Mouse (Mus musculus): ENCODE measurements at regions not wholly inside any gene's neighbourhood (a gene's known extent, or its start where the extent isn't known, plus 50 kb on each side); places are given as distances from the start of the nearest gene placed in this dataset.
A peak's percentile ranks its signal among the peaks of the same experiment; 100 is the strongest.

DNA sequence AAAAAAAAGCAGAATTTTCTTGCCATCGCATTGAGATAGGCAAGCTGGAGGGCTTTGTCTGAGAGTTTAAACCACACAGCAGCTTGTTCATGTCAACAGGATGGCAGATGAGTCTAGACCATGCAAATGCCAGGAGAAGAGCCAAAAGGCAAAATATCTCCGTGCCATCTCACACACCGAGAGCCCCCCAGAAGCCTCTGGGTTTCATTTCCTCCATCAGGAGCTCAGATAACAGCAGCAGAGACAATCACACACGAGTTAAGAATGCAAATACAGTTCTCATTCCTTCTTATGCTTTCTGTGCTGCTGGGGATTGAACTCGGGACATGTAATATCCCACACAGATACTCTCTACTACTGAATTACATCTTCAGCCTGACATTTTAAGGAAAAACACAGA lies 255.3 kb downstream of the En1 start:
- Histone ChIP-seq H3K27ac (ENCODE audit: insufficient read depth, low read length) (no peak overlapping the region), H3K4me1 (ENCODE audit: control insufficient read depth, insufficient read depth, low read length) (no peaks in the 10 kb centered on the region), H3K4me3 (replicated peaks; ENCODE audit: insufficient read depth, low read depth, low read length) (no peak overlapping the region), H3K27me3 (ENCODE audit: control insufficient read depth, insufficient read depth, low read length) (no peaks in the 10 kb centered on the region; the same call in 1 of the 2 replicates)
- WGBS: 36% methylated on average over 5 of the region's 5 CpGs
- no peak for TF ChIP-seq POLR2A (IDR thresholded peaks at IDR 0.05; ENCODE audit: borderline replicate concordance, insufficient read depth, low read length)
- no peak for TF ChIP-seq CTCF (IDR thresholded peaks at IDR 0.05; ENCODE audit: borderline replicate concordance, insufficient read depth, low read depth, low read length)
- no peak for DNase-seq

DNA sequence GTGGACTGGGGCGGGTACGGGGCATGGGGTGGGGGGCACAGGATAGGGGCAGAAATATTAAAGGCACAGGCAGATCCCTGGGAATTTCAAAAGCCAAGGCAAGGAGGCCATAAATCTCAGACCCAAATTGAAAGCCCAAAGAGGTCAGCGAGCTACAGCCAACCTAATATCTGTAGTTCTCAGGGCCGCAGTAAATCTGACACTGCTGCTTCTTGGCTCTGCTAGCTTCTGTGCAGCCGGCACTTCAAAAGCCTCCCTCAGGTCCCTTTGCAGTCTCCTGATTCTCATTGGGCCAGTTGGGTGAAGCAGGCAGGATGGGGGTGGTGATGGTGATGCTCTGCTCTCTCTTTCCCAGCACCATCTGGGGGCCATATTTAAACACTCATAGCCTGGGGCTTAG lies 257.3 kb downstream of the En1 start:
- WGBS: 71% methylated on average over 5 of the region's 5 CpGs
- no peak for TF ChIP-seq CTCF (IDR thresholded peaks at IDR 0.05; ENCODE audit: borderline replicate concordance, insufficient read depth, low read depth, low read length)
- H3K27me3 ChIP-seq (ENCODE audit: control insufficient read depth, insufficient read depth, low read length): no peaks in the 10 kb centered on the region; the same call in 1 of the 2 replicates
- no peak for DNase-seq
- no peaks in the 10 kb centered on the region for H3K4me1 ChIP-seq (ENCODE audit: control insufficient read depth, insufficient read depth, low read length)
- no peak overlapping the region for H3K4me3 ChIP-seq (replicated peaks; ENCODE audit: insufficient read depth, low read depth, low read length)
- no peak overlapping the region for H3K27ac ChIP-seq (ENCODE audit: insufficient read depth, low read length)

DNA sequence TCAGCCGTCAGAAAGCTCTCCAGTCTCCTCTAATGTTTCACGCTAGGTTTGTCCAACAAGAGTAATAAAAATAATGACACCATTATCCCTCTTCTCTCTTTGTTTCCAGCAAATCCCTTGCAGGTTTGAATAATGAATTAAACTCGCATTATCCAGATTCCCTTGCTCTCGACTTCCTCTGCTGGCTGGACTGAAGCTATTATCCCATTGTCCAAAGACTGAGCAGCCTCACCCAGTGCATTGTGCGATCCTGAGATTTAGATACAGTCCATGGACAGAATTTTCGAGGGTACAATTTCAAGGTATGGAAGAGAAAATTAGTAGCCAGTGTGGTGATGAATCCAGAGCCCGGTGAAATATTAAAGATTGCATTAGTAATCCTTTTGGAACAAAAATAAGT lies 270.3 kb downstream of the En1 start:
- TF ChIP-seq CTCF (IDR thresholded peaks at IDR 0.05; ENCODE audit: borderline replicate concordance, insufficient read depth, low read depth, low read length): no peak
- TF ChIP-seq POLR2A (IDR thresholded peaks at IDR 0.05; ENCODE audit: borderline replicate concordance, insufficient read depth, low read length): no peak
- no peaks in the 10 kb centered on the region for H3K4me1 ChIP-seq (ENCODE audit: control insufficient read depth, insufficient read depth, low read length)

DNA sequence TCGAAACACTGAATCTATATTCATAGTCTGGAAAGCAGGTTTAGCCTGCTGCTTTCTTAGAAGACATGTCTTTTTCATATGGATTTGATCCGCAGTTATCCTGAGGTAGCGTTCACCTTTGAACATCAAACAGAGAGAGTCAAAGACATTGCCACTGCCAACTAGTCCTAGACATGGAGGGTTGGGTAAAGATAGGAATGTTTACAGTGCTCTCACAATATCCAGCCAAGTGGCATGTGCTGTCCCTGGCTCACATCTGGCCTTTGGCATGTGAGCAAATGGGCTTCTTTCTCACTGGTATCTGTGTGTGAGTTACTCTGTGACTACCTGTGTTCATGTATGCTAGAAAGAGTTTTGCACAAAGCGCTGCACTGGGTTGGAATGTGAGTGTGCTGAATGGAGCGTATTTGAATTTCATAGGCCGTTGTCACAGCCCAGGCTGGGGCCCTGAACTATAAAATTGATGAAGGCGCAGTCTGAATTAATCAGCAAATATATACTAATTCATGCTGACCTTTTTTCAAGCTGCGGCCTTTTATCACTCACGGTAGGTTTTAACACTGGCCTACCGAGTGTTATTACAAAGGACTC lies 280.8 kb downstream of the En1 start:
- Histone ChIP-seq H3K4me3 (replicated peaks; ENCODE audit: insufficient read depth, low read depth, low read length) (no peak overlapping the region), H3K27ac (ENCODE audit: insufficient read depth, low read length) (no peak overlapping the region), H3K4me1 (ENCODE audit: control insufficient read depth, insufficient read depth, low read length) (no peaks in the 10 kb centered on the region), H3K27me3 (ENCODE audit: control insufficient read depth, insufficient read depth, low read length) (no peaks in the 10 kb centered on the region)
- 78% methylated on average over 10 of the region's 10 CpGs for WGBS
- TF ChIP-seq CTCF (IDR thresholded peaks at IDR 0.05; ENCODE audit: borderline replicate concordance, insufficient read depth, low read depth, low read length): no peak
- no peak for TF ChIP-seq POLR2A (IDR thresholded peaks at IDR 0.05; ENCODE audit: borderline replicate concordance, insufficient read depth, low read length)
- DNase-seq: no peak

More for the DNA sequence above, 270.3 kb downstream of the En1 start:
- WGBS: 48% methylated on average over 7 of the region's 7 CpGs
- no peak for DNase-seq
- Histone ChIP-seq H3K4me3 (replicated peaks; ENCODE audit: insufficient read depth, low read depth, low read length) (no peak overlapping the region), H3K27me3 (ENCODE audit: control insufficient read depth, insufficient read depth, low read length) (no peaks in the 10 kb centered on the region), H3K27ac (ENCODE audit: insufficient read depth, low read length) (no peak overlapping the region)

DNA sequence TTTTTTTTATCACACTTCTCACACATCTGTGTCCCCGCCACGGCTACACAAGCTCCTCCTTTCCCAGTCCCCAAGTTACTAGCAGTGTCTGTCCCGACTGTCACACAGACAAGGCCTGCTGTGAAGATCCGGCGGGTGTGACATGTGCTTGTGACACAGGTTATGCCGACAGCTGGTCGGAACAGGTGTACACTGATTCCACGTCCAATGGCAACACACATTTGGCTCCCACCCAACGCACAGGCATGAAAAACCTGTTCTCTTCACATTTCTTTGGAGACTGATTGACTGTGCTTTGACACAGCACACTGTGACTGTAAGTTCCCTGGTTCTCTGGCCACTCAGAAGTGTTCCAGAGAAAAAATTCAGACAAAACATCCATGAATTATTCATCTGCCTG lies 281.4 kb downstream of the En1 start:
- H3K4me1 ChIP-seq (ENCODE audit: control insufficient read depth, insufficient read depth, low read length): no peaks in the 10 kb centered on the region
- H3K27me3 ChIP-seq (ENCODE audit: control insufficient read depth, insufficient read depth, low read length): no peaks in the 10 kb centered on the region
- H3K4me3 ChIP-seq (replicated peaks; ENCODE audit: insufficient read depth, low read depth, low read length): no peak overlapping the region
- WGBS: 15% methylated on average over 9 of the region's 9 CpGs
- peak; percentile 17 to 24 for DNase-seq
- H3K27ac ChIP-seq (ENCODE audit: insufficient read depth, low read length): no peak overlapping the region
- no peak for TF ChIP-seq CTCF (IDR thresholded peaks at IDR 0.05; ENCODE audit: borderline replicate concordance, insufficient read depth, low read depth, low read length)
- TF ChIP-seq POLR2A (IDR thresholded peaks at IDR 0.05; ENCODE audit: borderline replicate concordance, insufficient read depth, low read length): no peak

DNA sequence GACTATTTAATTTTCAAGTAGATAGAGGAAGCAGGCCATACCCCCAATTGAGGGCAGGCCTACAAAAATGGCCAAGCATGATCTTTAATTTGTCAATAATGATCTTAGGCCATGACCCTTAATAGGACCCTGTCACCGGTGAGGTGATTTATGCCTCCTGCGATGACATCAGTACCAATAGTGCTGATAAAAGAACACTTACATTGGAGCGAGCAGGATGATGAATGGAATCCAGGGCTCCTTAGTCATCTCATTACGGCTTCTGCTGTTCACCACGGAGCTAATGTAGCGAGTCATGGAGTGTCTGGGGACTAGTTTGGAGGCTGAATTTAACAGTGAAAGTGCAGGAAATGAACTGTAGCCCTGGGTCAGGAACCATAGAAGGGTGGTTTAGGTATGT lies 308.6 kb downstream of the En1 start:
- Histone ChIP-seq H3K27me3 (ENCODE audit: control insufficient read depth, insufficient read depth, low read length) (no peaks in the 10 kb centered on the region; the same call in 1 of the 2 replicates), H3K27ac (ENCODE audit: insufficient read depth, low read length) (no peak overlapping the region), H3K4me1 (ENCODE audit: control insufficient read depth, insufficient read depth, low read length) (no peaks in the 10 kb centered on the region), H3K4me3 (replicated peaks; ENCODE audit: insufficient read depth, low read depth, low read length) (no peak overlapping the region)
- DNase-seq: no peak
- TF ChIP-seq CTCF (IDR thresholded peaks at IDR 0.05; ENCODE audit: borderline replicate concordance, insufficient read depth, low read depth, low read length) (no peak), POLR2A (IDR thresholded peaks at IDR 0.05; ENCODE audit: borderline replicate concordance, insufficient read depth, low read length) (no peak)
- WGBS: 91% methylated on average over 6 of the region's 6 CpGs

DNA sequence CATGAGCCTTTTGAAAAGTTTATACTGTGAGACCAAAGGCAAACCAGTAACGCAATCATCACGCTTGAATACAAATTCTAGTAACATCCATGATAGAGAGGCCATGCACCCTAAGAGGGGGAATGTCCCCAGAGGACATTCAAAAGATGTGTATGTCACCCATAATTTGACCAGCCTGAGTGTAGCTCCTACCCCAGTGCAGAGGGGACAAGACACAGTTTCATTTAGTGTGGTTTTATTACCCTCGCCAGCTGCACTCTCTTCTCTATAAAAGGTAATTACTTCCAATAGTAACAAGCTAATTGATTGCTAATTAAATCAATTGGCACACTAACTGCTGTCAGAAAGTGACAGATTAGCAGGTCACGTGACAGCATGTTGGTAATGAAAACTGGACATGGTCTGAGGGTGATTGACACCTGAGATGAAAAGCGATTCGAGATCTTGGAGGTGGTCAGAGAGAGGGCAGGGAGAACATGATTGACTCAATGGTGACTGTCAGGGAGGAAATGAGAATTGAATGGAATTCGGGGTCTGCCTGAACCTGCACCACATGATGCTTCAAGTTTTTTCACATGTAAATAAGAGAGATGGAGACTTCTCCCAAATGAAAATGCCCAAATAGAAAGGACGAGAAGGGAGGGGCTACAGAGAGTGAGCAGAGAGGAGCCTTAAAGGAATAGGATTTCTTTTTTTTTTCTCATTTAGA lies 309.9 kb downstream of the En1 start:
- H3K27ac ChIP-seq (ENCODE audit: insufficient read depth, low read length): no peak overlapping the region
- H3K4me3 ChIP-seq (replicated peaks; ENCODE audit: insufficient read depth, low read depth, low read length): no peak overlapping the region
- H3K27me3 ChIP-seq (ENCODE audit: control insufficient read depth, insufficient read depth, low read length): no peaks in the 10 kb centered on the region; the same call in 1 of the 2 replicates
- no peaks in the 10 kb centered on the region for H3K4me1 ChIP-seq (ENCODE audit: control insufficient read depth, insufficient read depth, low read length)
- no peak for TF ChIP-seq CTCF (IDR thresholded peaks at IDR 0.05; ENCODE audit: borderline replicate concordance, insufficient read depth, low read depth, low read length)
- no peak for TF ChIP-seq POLR2A (IDR thresholded peaks at IDR 0.05; ENCODE audit: borderline replicate concordance, insufficient read depth, low read length)
- 46% methylated on average over 8 of the region's 8 CpGs for WGBS
- DNase-seq: no peak

DNA sequence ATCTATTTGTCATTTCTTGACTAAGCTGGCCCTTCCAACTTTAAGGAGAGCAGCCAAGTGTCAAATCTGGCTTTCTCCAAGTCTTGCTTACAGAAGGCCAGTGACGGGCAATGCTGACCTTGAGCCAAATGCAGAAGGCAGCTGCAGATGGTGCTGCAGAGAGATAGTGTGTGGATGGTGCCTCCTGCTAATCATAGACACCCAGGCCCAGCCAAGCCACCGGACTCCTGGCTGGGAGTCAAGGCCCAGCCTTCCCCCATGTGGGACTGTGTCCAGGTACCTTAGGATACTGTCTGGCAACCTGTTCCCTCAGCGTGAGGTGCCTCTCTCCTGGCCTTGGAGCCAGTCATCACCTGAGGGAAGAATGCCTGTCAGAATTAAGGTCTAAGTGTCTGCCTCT lies 319.3 kb downstream of the En1 start:
- peak; percentile 76 to 86 for DNase-seq
- peaks cover 7% of the 10 kb centered on the region for H3K4me1 ChIP-seq (ENCODE audit: control insufficient read depth, insufficient read depth, low read length)
- no peaks in the 10 kb centered on the region; the same call in 1 of the 2 replicates for H3K27me3 ChIP-seq (ENCODE audit: control insufficient read depth, insufficient read depth, low read length)
- TF ChIP-seq CTCF (IDR thresholded peaks at IDR 0.05; ENCODE audit: borderline replicate concordance, insufficient read depth, low read depth, low read length) (no peak), POLR2A (IDR thresholded peaks at IDR 0.05; ENCODE audit: borderline replicate concordance, insufficient read depth, low read length) (no peak)
- no peak overlapping the region for H3K27ac ChIP-seq (ENCODE audit: insufficient read depth, low read length)
- no peak overlapping the region for H3K4me3 ChIP-seq (replicated peaks; ENCODE audit: insufficient read depth, low read depth, low read length)
- whole genome bisulfite sequencing: 7% methylated on average over 3 of the region's 3 CpGs

Measured in cerebellum, adult 2 months (tissue).